Mouse (Mus musculus) forebrain, embryonic 14.5 days (tissue): ENCODE measurements around the gene Arl5c. TPM values are rescaled to one million over a fixed set of nuclear protein-coding genes. Genes with fewer than 3 reads are reported as not detected.
A peak's percentile ranks its signal among the peaks of the same experiment; 100 is the strongest.

Experiments
- ATAC-seq: fragments of 200-750 bp; cut with Nextera tagmentation; 2 replicates; pipeline ENCODE4 v1.8.0; 2017; ENCODE audit warnings: mild to moderate bottlenecking, moderate library complexity
- DNase-seq: peaks from one replicate; pipeline ENCODE4 v3.0.0-alpha.2; 2015; ENCODE audit warnings: low spot score
- H3K27ac ChIP-seq: fragments of 300-500 bp; sonication (generic); 2 replicates; pipeline ENCODE4 v1.5.1; 2014; ENCODE audit warnings: low read depth, mild to moderate bottlenecking, control low read depth, low read length, moderate library complexity
- H3K27me3 ChIP-seq: fragments of 300-500 bp; sonication (generic); replicated peaks from 2 replicates; pipeline ENCODE4 v1.6.1; 2014; ENCODE audit warnings: low read length, control low read depth, mixed read lengths; ENCODE audit not compliant: control insufficient read depth, insufficient read depth
- H3K36me3 ChIP-seq: fragments of 300-500 bp; sonication (generic); 2 replicates; pipeline ENCODE4 v1.6.1; 2014; ENCODE audit warnings: low read length, control low read depth; ENCODE audit not compliant: control insufficient read depth, insufficient read depth
- H3K4me1 ChIP-seq: fragments of 300-500 bp; sonication (generic); 2 replicates; pipeline ENCODE4 v1.6.1; 2014; ENCODE audit warnings: antibody characterized with exemption, low read length, control low read depth; ENCODE audit not compliant: control insufficient read depth, insufficient read depth
- H3K4me2 ChIP-seq: fragments of 300-500 bp; sonication (generic); 2 replicates; pipeline ENCODE4 v1.6.1; 2014; ENCODE audit warnings: mild to moderate bottlenecking, control low read depth, low read length
- H3K4me3 ChIP-seq: fragments of 300-500 bp; sonication (generic); 2 replicates; pipeline ENCODE4 v1.5.1; 2014; ENCODE audit warnings: low read depth, low read length, control low read depth
- H3K9ac ChIP-seq: fragments of 300-500 bp; sonication (generic); 2 replicates; pipeline ENCODE4 v1.6.1; 2014; ENCODE audit warnings: mild to moderate bottlenecking, low read length, control low read depth, moderate library complexity
- H3K9me3 ChIP-seq: fragments of 300-500 bp; sonication (generic); replicated peaks from 2 replicates; pipeline ENCODE4 v1.6.1; 2016; ENCODE audit warnings: low read length, control low read depth, mixed read lengths; ENCODE audit not compliant: control insufficient read depth
- WGBS: fragments of 180-500 bp; shearing (Covaris S2); extraction: QIAGEN DNeasy Blood & Tissue Kit; methylation state at CpG from one replicate; pipeline ENCODE4 v1.1.7; 2014; 5-methylcytosine and 5-hydroxymethylcytosine counted together
- polyA plus RNA-seq: library from polyadenylated mRNA; unstranded; fragments of >200 nt; fragmentation: Nextera tagmentation; extraction: Ambion mirVana; gene quantifications from 2 replicates; pipeline ENCODE4 v1.2.1, GENCODE M21; 2014

Gene Arl5c
- polyA plus RNA-seq, 1 experiment from 2014 or later, result 4.8 TPM

DNA sequence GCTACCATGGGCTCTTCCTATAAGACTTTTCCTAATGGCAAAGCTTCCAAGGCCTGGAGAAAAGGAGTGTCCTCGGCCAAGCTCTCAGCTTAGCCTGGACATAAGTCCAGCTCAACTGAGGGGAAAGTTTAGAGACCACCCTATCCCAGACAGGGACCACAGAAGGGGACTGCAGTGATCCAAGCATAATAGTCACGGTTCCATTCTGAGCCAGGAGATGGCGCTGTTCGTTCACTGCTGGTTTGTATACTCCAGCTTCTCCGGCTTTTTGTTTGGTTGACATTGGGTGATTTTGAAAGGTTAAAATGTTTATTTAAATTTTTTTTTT, 35.4 kb upstream of the Arl5c start:
- DNase-seq, result peak; percentile 86
- Histone ChIP-seq H3K27me3 (no peaks in the 10 kb centered on the region), H3K4me2 (no peak overlapping the region), H3K9me3 (no peaks in the 10 kb centered on the region), H3K36me3 (peaks cover 35% of the 10 kb centered on the region), H3K4me1 (peaks cover 18% of the 10 kb centered on the region), H3K4me3 (no peak overlapping the region), H3K27ac (no peak overlapping the region), H3K9ac (no peak overlapping the region)
- peak; percentile 35; the same call in 1 of the 2 replicates for ATAC-seq
- 4% methylated on average over 5 of the region's 5 CpGs for WGBS

DNA sequence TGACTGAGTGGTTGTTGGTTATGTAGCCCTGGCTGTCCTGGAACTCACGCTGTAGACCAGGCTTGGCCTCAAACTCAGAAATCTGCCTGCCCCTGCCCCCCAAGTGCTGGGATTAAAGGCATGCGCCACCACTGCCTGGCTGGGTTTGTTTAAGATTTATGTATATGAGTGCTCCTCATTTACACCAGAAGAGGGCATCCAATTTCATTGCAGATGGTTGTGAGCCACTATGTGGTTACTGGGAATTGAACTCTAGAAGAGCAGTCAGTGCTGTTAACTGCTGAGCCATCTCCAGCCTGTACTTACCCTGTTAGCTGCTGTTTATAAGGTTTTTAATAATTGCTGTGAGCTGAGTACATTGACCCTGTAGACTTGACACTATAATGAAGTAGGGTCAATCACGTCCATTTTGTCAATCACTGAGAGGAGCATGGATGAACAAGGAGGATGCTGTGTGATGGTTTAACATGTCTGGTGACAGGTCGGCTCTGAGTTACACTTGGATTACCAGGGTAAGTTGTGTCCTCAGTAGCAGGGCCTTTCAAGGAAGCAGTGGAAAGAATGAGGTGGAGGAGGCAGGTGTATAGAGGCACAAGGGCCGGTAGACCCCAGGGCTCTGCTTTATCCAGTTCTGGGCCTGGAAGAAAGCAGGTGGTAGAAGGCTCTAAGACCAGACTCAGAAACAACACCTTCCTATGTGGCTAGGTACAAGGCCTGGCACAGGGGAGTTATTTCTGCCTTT, 34.9 kb upstream of the Arl5c start:
- no peak overlapping the region for H3K4me3 ChIP-seq
- H3K9me3 ChIP-seq, result no peaks in the 10 kb centered on the region
- H3K27me3 ChIP-seq, result no peaks in the 10 kb centered on the region
- peaks cover 17% of the 10 kb centered on the region for H3K4me1 ChIP-seq
- no peak for DNase-seq
- no peak overlapping the region for H3K27ac ChIP-seq
- no peak overlapping the region for H3K4me2 ChIP-seq
- no peak overlapping the region for H3K9ac ChIP-seq
- H3K36me3 ChIP-seq, result peaks cover 35% of the 10 kb centered on the region
- ATAC-seq, result no peak
- 53% methylated on average over 5 of the region's 5 CpGs for WGBS

DNA sequence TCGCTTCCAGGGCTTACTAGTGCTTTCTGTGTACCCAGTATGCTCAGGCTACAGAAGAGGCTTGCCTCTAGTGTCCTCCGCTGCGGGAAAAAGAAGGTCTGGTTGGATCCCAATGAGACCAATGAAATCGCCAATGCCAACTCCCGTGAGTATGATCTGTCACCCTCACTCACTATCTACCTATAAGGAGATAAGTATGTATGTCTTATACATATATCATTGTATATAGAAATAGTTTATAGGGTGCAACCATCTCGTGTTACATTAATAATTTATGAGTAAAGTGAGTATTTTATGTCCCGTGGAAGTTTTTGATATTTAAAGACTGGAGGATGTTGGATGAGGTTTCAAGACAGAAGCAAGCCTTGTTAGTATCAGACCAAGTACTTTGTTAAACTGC, 31.8 kb upstream of the Arl5c start:
- Histone ChIP-seq H3K27me3 (no peaks in the 10 kb centered on the region), H3K4me1 (peaks cover 15% of the 10 kb centered on the region), H3K27ac (no peak overlapping the region), H3K9ac (peak overlapping the region; percentile 99), H3K4me3 (peak overlapping the region; percentile 99), H3K36me3 (peaks cover 35% of the 10 kb centered on the region), H3K9me3 (no peaks in the 10 kb centered on the region), H3K4me2 (peak overlapping the region; percentile 97)
- ATAC-seq (no peak), DNase-seq (no peak)
- WGBS, result 24% methylated on average over 7 of the region's 7 CpGs

DNA sequence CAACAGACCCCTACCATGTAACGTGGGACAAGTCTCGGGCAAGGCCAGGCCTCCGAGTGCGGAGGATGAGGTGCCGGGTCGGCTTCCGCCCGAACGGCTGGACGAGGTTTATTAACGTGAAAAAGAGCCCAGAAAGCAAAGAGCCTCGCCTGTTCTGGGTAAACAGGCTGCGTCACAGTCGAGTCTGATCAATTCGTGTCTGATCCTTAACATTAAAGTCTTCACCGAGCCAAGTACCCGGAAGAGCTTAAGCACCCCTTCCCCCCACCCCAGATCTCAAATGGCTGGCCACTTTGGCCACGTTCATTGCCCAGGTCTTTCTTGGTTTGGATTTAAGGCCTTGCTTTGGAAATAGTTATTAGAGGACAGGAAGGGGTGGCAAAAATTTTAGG, 31.3 kb upstream of the Arl5c start:
- 1% methylated on average over 18 of the region's 18 CpGs for WGBS
- Histone ChIP-seq H3K9me3 (no peaks in the 10 kb centered on the region), H3K9ac (peak overlapping the region; percentile 99), H3K4me1 (peaks cover 15% of the 10 kb centered on the region), H3K36me3 (peaks cover 35% of the 10 kb centered on the region), H3K4me2 (peak overlapping the region; percentile 97), H3K27me3 (no peaks in the 10 kb centered on the region), H3K27ac (peak overlapping the region; percentile 74), H3K4me3 (peak overlapping the region; percentile 99)
- no peak for ATAC-seq
- no peak for DNase-seq

DNA sequence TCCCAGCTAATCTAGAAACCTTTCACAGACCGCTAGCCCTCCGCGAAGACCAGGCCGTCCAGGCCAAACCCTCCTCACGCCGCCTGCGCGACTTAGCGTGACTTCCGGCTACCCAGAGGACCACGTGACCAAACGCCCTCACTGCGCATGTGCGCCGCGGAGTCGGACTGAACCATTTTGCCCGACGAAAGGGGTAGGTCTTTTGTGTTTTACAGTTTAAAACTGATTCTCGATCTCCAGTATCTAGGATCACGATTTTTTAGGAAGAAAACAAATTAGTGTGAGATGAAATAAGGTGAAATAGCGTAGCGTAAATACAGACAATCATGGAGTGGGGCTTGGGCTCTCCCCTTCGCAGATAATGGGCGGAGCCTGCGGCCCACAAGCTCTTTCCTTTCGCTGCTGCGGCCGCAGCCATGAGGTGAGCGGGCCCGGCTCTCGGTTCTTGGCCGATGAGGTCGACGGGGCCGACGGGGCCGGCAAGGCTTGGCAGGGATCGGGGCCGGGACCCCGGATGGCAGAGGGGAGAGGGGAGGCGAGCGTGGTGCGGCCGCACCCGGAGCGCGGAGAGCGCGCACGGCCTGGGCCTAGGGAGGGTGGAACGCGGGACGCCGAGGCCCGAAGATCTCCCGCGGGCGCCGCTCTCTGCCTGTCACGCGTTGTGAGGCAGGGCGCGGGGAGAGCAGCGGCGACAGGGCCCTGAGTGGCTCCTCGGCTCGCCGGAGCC, 30.8 kb upstream of the Arl5c start, which contains the start of gene Rpl19:
TSS of gene Rpl19 (plus strand) at position 141 of the 727 bp plus-strand sequence.
- peak within 1 kb of the TSS; percentile 97 for H3K4me2 ChIP-seq
- ATAC-seq (peak; percentile 71), DNase-seq (peak; percentile 94)
- no peaks in the 10 kb centered on the region for H3K27me3 ChIP-seq
- H3K36me3 ChIP-seq, result peaks cover 35% of the 10 kb centered on the region
- peak within 1 kb of the TSS; percentile 99 for H3K9ac ChIP-seq
- under 1% methylated on average over 65 of the region's 69 CpGs for WGBS
- H3K27ac ChIP-seq, result peak within 1 kb of the TSS; percentile 74
- no peaks in the 10 kb centered on the region for H3K9me3 ChIP-seq
- peak within 1 kb of the TSS; percentile 99 for H3K4me3 ChIP-seq
- peaks cover 15% of the 10 kb centered on the region for H3K4me1 ChIP-seq

DNA sequence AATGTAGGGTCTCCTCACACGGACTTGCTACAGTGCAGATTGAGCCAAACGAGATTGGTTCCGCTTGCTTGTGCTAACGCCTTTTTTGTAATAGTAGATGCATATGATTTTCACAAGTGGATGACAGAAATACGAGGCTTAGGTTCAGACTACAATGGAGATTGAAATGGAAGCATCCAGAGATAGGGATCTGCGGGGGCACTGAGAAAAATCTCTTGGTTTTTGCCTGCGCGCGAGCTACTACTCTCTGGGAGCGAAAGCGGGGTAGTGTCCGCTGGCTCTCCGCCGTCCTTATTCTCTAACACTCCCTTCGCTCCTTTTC, 30.2 kb upstream of the Arl5c start:
- Histone ChIP-seq H3K27ac (peak overlapping the region; percentile 74), H3K4me3 (peak overlapping the region; percentile 99), H3K4me2 (peak overlapping the region; percentile 97), H3K4me1 (peaks cover 19% of the 10 kb centered on the region), H3K9ac (peak overlapping the region; percentile 99), H3K36me3 (peaks cover 33% of the 10 kb centered on the region), H3K9me3 (no peaks in the 10 kb centered on the region), H3K27me3 (no peaks in the 10 kb centered on the region)
- ATAC-seq, result no peak
- 5% methylated on average over 15 of the region's 15 CpGs for WGBS
- no peak for DNase-seq

DNA sequence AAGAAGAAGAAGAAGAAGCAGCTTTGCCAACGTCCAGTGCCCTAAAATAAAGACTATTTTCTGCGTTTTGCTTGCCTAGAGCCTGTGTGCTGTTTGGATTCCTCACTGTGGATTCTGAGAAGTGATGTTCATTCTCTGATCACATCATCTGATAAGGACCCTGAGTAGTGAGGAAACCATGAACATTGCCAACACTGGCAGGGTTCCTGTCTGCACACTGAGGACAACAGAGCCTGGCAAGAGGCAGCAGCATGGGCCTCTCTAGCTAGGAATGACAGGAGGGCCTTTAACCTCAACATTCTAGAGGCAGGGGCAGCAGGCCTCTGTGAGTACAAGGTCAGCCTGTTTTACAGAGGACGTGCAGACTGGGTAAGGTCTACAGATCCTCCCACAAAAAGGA, 28.5 kb upstream of the Arl5c start:
- no peak for DNase-seq
- H3K4me1 ChIP-seq, result peaks cover 34% of the 10 kb centered on the region
- ATAC-seq, result no peak
- no peak overlapping the region for H3K4me3 ChIP-seq
- H3K9ac ChIP-seq, result no peak overlapping the region
- 88% methylated on average over 3 of the region's 3 CpGs for WGBS
- H3K4me2 ChIP-seq, result no peak overlapping the region
- no peak overlapping the region for H3K27ac ChIP-seq
- H3K27me3 ChIP-seq, result no peaks in the 10 kb centered on the region
- H3K9me3 ChIP-seq, result no peaks in the 10 kb centered on the region
- peaks cover 16% of the 10 kb centered on the region for H3K36me3 ChIP-seq

DNA sequence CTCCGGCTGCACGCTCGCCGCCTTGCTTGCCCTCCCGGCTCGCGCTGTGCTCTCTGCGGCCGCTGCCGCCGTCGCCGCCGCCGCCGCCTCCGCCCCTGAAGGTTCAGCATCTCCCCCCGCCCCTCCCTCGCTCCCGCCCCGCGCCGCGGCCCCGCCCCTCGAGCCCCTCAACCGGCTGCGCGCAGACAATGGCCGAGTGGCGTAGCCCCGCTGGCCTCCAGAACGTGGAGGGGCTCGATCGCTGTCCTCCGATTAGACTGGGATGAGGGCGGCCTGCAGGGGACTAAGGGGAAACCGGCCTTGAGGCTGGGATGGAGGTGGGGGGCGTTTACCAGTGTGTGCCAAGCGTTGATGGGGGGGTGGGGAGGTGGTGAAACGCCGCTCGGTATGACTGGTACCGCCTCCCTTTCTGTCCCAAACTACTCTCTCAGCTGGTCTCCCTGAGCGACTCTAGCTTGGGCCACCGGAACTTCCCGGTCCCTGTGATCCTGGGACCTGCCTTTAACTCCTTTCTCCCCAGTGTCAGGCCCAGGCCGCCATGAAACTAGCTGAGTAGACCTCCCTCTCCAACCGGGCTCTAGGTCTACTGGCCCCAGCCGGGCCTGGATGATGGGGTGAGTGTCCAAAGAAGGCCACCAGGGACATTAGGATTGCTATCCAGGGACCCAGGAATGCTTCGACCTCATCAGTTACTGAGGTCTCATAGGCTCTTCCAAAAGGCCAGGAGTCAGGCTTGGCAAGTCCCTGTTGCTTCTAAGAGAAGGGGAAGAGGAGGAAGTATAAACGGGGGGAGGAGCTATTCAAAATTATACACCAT, 26.8 kb upstream of the Arl5c start, which contains the start of gene Cacnb1:
TSS of gene Cacnb1 (minus strand) at position 480 of the 817 bp plus-strand sequence.
- Histone ChIP-seq H3K27ac (peak within 1 kb of the TSS; percentile 91), H3K4me2 (peak within 1 kb of the TSS; percentile 57), H3K4me1 (peaks cover 44% of the 10 kb centered on the region), H3K27me3 (no peaks in the 10 kb centered on the region), H3K4me3 (peak within 1 kb of the TSS; percentile 72), H3K9me3 (no peaks in the 10 kb centered on the region), H3K36me3 (peaks cover 7% of the 10 kb centered on the region; the same call in 1 of the 2 replicates), H3K9ac (peak within 1 kb of the TSS; percentile 83)
- ATAC-seq (peak; percentile 59), DNase-seq (peak; percentile 82)
- WGBS, result 1% methylated on average over 45 of the region's 52 CpGs
